Mouse (Mus musculus) frontal cortex, adult (tissue): Measurements from ENCODE around the gene Rab42.

Source experiments
- ATAC-seq: cut with Nextera tagmentation; 2 replicates; pipeline ENCODE4 v1.9.2; 2017; ENCODE audit warnings: mild to moderate bottlenecking, moderate library complexity, mixed read lengths; ENCODE audit not compliant: low TSS enrichment

Rab42 gene

DNA sequence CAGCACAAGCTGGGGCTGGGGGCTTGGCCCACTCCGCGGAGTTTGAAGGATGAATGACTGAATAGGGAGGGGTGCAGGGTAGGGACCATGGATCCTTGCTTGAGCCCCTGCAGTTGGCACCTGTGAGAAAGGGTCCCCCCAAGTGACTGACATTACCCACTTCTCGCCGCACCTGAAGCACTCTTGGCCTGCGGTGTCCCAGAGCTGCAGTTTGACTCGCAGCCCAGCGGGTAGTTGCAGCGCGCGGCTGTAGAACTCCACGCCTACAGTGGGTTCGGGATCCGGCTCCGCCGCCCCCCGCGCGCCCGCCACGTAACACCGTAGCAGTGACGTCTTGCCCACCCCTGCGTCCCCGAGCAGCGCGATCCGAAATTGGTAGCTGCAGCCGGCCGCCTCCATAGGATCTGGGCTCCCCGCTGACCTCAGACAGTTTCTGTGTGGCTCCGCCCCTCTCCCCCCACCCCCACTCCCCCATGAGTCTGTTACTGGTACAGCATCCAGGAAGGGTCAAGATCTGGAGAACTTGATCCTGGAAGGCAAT is at the start of gene Rab42:
Gene Rab42, minus strand, starts transcription at position 447 of the 541 bp plus-strand sequence.
- peak; percentile 88 for ATAC-seq

DNA sequence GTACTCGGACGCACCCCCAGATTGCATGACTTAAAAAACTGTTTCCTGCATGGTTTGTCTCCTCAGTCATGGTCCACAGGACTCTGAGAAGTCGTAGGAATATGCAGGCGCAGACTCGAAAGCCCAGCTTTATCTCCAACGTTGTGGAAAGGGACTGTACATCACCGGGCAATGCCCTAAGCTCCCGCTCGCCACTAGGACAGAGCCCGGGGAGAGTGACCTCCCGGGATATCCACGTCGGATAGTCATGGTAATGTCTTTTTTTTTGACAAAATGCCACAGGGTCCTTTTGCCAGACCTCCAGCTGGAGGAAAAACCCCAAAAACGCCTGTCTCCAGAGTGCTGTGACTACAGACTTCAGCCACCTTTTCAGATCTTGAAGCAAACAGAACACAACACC is 49.6 kb upstream of the Rab42 start:
- ATAC-seq, result 0 out of 2 replicates have a peak, but pooled peaks have one; percentile 26

DNA sequence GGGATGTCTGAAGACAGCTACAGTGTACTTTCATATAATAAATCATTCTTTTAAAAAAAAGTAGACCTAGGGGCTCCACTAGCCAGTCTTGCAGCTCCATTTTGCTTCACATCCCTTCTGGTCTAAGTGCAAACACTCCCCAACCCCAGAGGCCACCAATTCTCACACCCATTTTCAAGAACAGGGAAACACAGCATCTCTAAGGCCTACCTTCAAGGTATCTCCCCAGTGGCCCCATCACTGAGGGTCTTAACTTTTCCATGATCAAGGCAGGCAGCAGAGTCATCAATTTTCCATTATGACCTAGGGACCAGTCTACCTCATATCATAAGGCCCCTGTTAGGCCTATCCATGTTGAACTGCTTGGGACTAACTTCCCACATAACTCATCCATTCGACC is 48.2 kb upstream of the Rab42 start:
- ATAC-seq, result no peak

DNA sequence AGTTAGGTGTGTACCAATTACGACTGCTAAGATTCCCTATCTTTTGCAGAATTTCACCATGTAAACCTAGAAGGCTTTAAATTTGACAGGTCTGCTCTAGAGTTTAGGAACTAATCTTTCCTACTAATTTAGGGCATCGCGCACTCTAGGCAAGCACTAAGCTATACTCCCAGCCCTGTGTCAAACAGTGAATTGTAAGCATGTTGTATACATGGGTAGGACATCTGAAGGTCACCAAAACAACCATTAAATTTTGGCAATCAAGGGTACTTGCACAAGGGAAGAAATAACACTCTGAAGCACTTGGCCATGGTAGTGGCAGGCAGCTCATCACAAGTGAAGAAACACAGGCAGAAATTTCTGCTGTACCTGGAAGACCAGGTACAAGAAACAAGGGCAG is 47.7 kb upstream of the Rab42 start:
- ATAC-seq, result no peak

DNA sequence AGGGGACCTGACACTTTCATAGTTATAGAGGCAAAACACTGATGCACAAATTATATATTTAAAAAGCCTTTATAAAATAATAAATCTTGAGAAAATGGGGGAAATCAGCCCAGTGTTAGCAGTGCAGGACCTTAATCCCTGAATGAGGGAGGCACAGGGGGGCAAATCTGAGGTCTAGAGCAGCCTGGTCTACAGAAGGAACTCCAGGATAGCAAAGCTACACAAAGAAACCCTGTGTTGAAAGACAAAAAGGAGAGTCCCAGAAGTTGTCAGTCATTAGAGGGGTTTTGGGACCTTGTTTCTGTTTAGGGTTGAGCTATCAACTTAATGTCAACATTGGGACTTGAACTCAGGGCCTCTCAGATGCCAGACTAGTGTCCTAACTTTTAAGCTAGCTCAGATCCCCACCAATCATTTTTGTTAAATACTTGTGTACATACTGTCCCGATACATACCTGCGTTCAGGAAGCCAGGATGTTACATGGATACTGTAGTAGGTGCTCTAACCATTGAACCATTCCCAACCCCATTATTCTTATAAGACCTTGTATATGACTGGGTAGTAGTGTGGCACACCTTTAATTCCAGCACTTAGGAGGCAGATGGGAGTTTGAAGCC is 47.0 kb upstream of the Rab42 start:
- ATAC-seq, result no peak

DNA sequence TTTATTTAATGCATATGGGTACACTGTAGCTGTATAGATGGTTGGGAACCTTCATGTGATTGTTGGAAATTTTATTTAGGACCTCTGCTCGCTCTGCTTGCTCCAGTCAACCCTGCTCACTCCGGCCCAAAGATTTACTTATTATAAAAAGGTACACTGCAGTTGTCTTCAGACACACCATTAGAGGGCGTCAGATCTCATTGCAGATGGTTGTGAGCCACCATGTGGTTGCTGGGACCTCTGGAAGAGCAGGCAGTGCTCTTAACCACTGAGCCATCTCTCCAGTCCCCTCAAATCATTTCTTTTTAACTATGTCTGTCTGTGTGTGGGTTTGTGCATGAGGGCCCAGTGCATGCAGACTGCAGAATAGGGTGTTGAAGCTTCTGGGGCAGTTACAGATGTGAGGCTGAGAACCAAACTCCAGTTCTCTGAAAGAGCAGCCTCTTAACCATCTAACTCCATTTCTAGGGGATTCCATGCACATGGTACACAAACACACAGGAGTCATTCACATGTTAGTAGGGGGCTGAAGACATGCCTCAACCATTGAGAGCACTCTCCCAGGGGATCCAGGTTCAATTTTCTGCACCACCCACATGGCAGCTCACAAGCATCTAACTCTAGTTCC is 46.4 kb upstream of the Rab42 start:
- no peak for ATAC-seq

DNA sequence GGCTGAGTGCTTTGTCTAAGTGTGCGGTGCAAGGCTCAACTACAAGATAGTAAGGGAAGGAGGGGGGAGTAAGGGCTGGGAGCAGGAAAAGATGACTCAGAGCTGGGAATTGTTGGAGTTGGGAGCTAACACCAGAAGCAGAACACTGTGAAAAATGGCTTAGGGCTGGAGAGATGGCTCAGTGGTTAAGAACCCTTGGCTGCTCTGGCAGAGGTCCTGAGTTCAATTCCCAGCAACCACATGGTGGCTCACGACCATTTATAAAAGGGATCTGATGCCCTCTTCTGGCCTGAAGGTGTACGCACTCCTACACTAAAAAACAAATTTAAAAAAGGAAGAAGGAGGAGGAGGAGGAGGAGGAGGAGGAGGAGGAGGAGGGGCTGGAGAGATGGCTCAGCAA is 43.5 kb upstream of the Rab42 start:
- no peak for ATAC-seq

DNA sequence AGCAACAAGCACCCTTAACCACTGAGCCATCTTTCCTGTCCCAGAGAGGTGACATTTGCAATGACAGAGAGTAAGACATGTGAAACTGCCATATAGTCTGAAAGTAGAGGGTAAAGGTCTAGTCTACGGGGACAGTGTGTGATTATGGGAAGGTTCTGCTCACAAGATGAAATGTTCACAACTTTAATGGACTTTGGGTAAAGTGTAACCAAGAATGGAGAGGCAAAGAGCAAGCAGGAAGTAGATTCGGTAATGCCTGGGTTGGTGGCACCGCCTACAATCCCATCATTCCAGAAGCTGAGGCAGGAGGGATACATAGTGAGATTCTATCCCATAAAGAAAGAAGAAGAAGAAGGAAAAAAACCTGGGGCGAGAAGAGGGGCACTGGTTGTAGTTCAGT is 43.1 kb upstream of the Rab42 start:
- no peak for ATAC-seq

DNA sequence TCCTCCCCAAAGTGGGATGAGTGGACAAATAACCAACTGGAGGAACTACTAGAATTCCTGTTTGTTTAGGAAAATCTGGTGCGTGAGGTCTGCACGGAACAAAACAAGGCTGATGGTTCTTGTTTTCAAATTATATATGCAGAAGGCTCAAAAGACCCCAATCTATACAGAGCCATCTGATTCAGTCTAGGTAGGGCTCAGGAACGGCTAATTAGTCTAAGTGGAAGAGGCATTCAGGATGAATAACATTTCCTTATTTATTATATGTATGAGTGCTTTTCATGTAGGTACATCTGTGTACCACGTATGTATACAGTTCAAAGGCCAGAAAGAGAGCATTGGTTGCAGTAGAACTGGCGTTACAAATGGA is 42.6 kb upstream of the Rab42 start:
- no peak for ATAC-seq

DNA sequence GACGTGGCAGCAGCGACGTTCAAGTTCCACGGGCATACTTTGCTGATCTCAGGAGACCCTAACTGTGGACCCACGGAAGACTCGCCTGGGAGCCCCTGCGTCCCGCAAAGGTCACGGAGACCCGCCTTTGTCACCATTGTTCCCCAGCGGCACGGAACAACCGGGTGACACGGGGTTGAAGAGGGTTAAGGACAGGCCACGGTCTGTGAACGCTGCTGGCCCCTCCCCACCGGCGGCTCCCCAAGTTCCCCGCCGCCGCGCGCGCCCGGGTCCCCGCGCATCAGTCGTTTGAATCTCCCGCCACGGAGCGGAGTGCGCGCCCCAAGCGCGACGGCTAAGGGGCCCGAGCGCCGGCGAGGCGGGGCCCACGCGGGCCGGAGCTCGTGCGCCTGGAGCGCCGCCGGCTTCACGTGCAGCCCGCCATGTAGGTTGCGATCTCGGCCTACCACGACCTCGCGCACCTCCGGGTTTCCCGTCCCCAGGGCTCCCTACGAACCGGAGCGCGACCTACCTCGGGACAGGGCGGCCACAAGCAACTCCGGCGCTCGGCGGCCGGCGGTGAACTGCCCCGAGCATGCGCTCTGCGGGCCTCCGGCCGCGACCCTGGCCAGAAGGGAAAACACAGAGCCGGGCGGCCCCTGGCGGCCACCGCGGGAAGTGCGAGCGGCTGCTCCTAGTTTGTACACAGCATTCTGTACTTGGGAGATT is 42.1 kb upstream of the Rab42 start:
- peak; percentile 87 for ATAC-seq

DNA sequence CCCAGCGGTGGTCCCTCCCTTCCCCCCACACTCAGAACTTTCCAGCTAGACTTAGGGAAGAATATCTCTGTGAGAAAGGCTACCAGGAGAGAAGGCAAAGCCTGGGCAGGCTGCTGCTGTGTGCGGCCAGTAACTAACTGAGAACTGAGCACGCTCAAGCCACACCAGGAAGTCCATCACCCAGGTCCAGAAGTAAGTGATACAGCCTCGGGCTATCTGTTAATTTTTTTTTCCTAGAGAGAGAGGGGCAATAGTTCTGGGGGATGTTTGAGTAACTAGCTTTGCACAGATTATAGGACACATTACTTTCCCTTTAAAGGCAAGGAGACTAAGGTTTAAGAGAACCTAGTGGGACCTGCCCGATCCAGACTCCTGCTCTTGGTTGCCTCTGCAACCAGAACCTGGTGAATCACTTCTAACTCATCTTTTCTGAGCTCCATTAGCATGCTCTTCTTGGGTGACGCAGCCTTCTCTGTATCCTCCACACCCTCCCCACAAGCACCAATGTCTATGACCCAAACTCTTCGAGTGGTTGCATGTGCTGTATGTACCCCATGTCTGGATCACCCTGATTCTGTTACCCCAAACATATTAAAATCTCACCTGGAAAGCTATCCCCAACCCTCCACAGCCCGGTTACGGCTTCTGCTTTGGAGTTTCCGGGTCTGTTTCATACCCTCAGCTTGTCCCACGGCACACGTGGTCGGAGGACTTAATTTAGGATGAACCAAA is 41.4 kb upstream of the Rab42 start:
- ATAC-seq, result no peak

DNA sequence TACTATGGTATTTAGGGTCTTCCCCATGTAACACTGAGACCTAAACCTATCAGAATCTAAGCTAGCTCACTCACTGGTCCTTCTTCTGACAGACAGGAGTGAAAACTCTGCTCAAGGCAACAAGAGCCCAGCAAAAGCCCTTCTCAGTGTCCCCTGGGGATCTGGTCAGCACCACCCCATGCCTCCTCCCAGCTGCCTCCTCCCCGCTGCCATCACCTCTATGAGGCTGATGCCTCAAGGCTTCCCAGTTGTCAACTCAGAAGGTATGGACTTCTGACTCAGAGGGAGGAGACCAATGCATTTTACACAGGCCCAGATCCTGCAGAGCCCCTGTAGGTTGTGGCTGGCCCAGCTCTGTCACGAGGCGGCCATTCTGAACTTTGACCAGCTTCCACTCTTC is 38.3 kb upstream of the Rab42 start:
- no peak for ATAC-seq

DNA sequence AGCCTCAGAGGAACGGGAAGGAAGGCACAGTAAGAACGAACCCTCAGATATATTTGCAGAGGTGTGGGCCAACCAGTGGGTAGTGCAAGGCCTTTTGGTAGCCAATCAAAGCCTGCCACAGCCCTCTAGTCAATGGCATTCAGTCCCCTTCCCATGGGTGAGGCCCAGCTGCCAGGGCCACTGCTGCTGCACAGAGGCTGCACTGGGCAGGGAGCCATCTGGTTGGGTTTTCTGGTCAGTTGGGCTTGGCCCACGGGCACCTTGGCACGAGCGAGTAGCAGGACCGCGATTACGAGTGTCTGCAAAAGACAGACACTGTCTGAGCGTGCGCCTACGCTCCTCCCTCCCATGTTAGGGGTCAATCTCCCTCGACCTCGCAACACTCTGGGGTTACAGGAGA is 35.8 kb upstream of the Rab42 start:
- ATAC-seq, result no peak

DNA sequence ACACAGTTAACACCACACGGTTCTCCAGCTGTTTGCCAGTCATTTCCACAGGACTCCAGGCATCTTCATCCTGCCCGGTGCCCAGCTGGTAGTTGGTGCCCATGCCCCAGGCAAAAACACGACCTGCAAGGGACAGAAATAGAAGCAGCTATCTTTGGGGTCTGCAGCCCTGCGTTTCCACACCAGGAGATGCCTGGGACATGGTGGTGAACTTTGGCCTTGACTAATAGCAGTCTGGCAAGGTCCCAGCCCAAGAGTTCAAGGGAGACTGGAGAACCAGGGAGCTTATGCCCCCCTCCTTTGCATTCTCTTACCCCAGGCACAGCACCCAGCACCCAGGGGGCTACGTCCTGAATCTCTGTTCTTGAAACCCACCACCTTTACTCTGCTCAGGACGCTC is 29.7 kb upstream of the Rab42 start:
- no peak for ATAC-seq

DNA sequence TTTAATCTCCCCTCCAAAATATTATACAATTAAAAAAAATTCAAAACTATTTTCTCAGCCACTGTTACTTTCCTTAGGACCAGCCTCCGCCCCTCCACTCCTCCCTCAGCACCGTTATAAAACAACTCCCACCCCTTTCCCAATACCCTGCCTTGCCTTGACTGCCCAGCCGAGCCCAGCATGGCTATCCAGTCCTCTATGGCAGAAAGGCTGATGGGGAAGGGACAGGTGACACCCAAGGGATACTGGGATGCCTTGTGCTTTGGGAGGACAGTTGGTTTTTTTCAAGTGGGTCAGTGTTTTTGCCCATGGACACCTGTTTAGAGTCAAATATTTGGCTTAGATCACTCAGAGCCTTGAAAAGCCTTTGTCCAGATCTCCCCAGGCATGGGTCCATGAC is 28.8 kb upstream of the Rab42 start:
- ATAC-seq, result no peak

DNA sequence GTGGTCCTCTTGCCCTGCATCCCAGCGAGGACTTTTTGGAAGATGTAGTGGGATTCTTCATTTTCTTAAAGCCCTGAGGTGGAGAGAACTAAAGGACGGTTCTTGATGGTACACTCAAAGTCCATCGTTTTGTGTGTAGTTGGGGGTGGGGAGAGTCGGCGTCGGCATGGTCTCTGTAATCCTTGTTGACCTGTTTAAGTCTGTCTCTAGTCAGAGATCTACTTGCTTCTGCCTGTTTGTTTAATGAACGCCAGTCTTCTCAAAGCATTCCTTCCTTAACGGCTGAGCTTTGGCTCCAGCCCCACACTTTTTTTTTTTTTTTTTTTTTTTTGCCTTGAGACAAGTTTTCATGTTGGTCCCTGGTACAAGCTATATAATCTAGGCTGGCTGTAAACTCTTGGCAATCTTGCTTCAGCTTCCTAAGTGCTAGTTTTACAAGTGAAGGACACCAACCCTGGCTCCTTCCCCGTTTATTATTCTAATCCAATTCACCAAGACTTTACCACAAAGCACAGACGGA is 26.7 kb upstream of the Rab42 start:
- ATAC-seq, result no peak

DNA sequence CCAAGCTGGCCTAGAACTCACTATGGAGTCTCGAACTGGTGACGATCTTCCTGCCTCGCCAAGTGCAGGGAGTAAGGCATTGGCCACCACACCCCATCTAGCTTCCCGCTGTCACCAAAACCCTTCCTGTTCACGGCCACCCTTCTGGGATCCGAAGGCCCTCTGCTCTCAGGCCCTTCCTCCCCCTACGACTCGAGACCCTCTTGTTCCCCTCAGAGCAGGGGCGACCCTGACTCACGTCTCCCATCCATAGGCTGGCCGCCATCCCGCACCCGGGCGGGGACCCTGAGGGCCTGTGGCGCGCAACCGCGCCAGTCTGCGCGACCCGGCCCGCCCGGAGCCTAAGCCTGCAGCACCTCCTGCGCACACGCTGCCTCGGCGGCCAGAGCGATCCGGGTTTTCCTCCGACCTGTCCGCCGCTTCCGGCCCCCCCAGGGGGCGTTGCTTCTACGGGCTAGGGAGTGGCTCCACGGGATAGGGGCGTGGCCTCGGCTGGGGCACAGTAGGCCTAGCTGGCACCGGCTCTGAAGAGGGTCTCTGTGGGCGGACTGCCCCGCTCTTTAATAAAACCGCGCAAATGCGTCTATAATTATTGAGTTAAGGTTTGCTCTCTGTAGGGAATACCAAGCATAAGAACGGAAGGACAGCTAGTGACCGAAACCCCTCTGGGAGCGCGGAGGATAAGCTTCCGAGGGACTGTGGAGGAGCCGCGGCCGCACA is 26.1 kb upstream of the Rab42 start, which contains the start of gene Trnau1ap:
Gene Trnau1ap, minus strand, starts transcription at position 424 of the 720 bp plus-strand sequence.
- ATAC-seq, result peak; percentile 98

DNA sequence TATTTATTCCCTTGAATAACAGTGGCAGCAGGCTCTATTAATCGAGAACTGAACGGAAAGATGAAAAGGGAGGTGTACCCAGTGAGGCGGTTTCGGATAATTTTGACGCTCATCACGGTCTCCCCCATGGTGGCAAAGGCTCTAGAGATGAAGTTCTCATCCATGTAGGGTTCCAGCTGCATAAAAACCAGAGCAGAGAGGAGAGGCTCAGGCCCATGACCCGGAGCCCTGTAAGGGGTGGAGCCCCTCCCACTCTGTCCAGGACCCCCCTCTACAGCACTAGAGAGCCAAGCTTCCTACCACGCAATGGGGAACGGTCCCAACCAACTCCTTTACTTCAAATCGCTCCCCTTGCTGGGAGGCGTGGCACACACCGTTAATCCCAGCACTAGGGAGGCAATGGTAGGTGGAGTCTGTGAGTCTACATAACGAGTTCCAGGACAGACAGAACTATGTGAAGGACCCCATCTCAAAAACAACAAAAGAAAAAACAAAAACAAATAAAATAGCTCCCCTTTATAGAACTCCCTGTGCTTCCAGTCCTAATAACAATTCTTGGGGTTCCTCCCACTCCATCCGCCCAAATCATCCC is 25.3 kb upstream of the Rab42 start:
- ATAC-seq, result no peak

DNA sequence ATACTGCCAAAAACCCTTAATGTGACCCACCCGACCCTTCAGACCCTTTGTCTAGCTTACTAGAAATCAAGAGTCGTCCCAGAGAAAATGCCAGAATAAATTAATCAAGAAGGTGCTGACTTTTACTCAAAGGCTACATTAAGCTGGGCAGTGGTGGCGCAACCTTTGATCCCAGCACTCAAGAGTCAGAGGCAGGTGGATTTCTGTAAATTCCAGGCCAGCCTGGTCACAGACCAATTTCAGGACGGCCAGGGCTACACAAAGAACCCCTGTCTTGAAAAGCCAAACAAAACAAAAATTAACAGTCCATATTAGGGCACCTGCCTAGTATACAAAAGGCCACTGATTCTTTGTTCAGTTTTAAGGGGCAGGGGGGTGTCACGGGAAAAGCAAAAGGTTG is 23.3 kb upstream of the Rab42 start:
- no peak for ATAC-seq

DNA sequence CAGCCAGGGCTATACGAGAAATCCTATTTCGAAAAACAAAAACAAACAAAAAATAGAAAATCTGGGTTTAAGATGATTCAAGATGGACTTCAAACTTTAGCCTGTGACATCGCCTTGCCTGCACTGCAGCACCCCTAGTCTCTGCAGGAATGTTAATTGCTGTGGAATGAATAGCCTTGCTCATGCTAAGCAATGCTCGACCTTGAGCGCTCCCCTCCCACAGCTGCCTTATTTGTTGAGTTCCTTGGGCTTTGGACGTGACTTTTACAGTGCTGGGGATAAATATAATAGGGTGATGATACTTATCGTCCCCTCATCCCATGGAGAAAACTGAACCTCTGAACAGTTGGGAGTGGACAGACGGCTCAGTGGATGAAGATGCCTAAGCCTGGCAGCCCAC is 12.5 kb upstream of the Rab42 start:
- ATAC-seq, result no peak

DNA sequence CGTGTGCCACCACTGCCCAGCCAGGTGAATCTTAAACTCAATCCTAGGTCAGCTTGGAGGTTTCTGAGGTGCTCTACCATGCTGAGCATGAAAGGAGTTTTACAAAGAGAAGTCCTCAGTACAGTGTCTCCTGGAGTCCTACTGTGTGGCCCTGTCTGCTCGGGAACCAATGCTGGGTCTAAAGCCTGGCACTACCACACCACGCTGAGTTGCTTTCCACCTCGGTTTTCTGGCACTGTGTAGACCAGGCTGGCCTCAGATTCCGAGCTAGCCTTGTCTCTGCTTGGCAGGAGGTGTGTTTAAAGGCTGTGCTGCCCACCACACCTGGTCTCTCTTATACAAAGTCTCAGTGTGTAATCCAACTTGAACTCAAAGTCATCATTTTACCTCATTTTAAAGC is 9.4 kb upstream of the Rab42 start:
- ATAC-seq, result no peak
